Comparison of ENCODE assay signal across 16 mouse cellular contexts in genomic region chr2:3695900-3696299, GRCm38 (mm10).
"Had no signal": no experiment of that assay in that cellular context is flagged by ENCODE, and none has a peak within 500 bp of the region (broad histone marks: within the 10 kb centered on the region; RNA-seq: fewer than 3 reads in every experiment).

No protein-coding gene starts in this region.

- H3K9me3 ChIP-seq: lung, embryonic 15.5 days; megakaryocyte, embryonic 14.5 days; midbrain, embryonic 13.5 days; midbrain, embryonic 15.5 days; neural tube, embryonic 12.5 days; stomach, embryonic 15.5 days had no signal

- H3K4me1 ChIP-seq: lung, embryonic 15.5 days; midbrain, embryonic 13.5 days; midbrain, embryonic 15.5 days; neural tube, embryonic 12.5 days; stomach, embryonic 15.5 days had no signal

- H3K36me3 ChIP-seq: lung, embryonic 15.5 days; midbrain, embryonic 13.5 days; midbrain, embryonic 15.5 days; neural tube, embryonic 12.5 days; stomach, embryonic 15.5 days had no signal

- H3K9ac ChIP-seq: lung, embryonic 15.5 days; midbrain, embryonic 13.5 days; midbrain, embryonic 15.5 days; neural tube, embryonic 12.5 days; stomach, embryonic 15.5 days had no signal

- H3K4me2 ChIP-seq: lung, embryonic 15.5 days; midbrain, embryonic 11.5 days; midbrain, embryonic 13.5 days; midbrain, embryonic 15.5 days; neural tube, embryonic 12.5 days; stomach, embryonic 15.5 days had no signal

- H3K27ac ChIP-seq: lung, embryonic 15.5 days; macrophage; midbrain, embryonic 13.5 days; midbrain, embryonic 15.5 days; neural tube, embryonic 12.5 days; stomach, embryonic 15.5 days had no signal

- H3K27me3 ChIP-seq: lung, embryonic 15.5 days; megakaryocyte, embryonic 14.5 days; midbrain, embryonic 13.5 days; midbrain, embryonic 15.5 days; neural tube, embryonic 12.5 days; stomach, embryonic 15.5 days had no signal

- H3K4me3 ChIP-seq: lung, embryonic 15.5 days; megakaryocyte, embryonic 14.5 days; midbrain, embryonic 13.5 days; midbrain, embryonic 15.5 days; neural tube, embryonic 12.5 days; stomach, embryonic 15.5 days had no signal

- ATAC-seq: lung, postnatal 0 days; midbrain, embryonic 13.5 days; midbrain, embryonic 15.5 days had no signal

- DNase-seq: lung, adult 2 months; lung, postnatal 14 days; lung, postnatal 36 days; right cerebral cortex, postnatal 14 days; thymus, adult 18-20 months; thymus, postnatal 14 days; thymus, postnatal 36 days had no signal
